Mouse (Mus musculus): Measurements from ENCODE around the gene Cblb. TPM values are rescaled to one million over a fixed set of nuclear protein-coding genes. Genes with fewer than 3 reads are reported as not detected.

Cblb gene
- polyA plus RNA-seq, 1 experiment from 2014 or later = 12.1 TPM

- WGBS = 86% methylated on average over 6 of the region's 6 CpGs
- Histone ChIP-seq H3K36me3 (ENCODE audit: control insufficient read depth, insufficient read depth, low read length) (no peaks in the 10 kb centered on the region), H3K9me3 (ENCODE audit: control insufficient read depth, low read length) (no peaks in the 10 kb centered on the region), H3K27ac (ENCODE audit: low read depth) (no peak overlapping the region), H3K4me1 (replicated peaks; ENCODE audit: control insufficient read depth, insufficient read depth, low read length) (peaks cover 6% of the 10 kb centered on the region), H3K4me2 (ENCODE audit: low read length) (no peak overlapping the region), H3K4me3 (ENCODE audit: low read depth, low read length) (no peak overlapping the region), H3K9ac (ENCODE audit: low read length) (no peak overlapping the region), H3K27me3 (replicated peaks; ENCODE audit: control insufficient read depth, insufficient read depth, low read length) (no peaks in the 10 kb centered on the region)
- ATAC-seq (replicated peaks; ENCODE audit: low FRiP score, low TSS enrichment, low read depth) (no peak), DNase-seq (ENCODE audit: low spot score) (no peak)
Observed at GRCm38 (mm10) chr16:52069648-52070047, 38.6 kb downstream of the Cblb start.

GRCm38 (mm10) chr16:52070128-52070527 lies 39.1 kb downstream of the Cblb start:
- Histone ChIP-seq H3K36me3 (ENCODE audit: control insufficient read depth, insufficient read depth, low read length) (no peaks in the 10 kb centered on the region), H3K9me3 (ENCODE audit: control insufficient read depth, low read length) (no peaks in the 10 kb centered on the region), H3K27ac (ENCODE audit: low read depth) (no peak overlapping the region), H3K4me2 (ENCODE audit: low read length) (no peak overlapping the region), H3K9ac (ENCODE audit: low read length) (no peak overlapping the region), H3K4me3 (ENCODE audit: low read depth, low read length) (no peak overlapping the region), H3K4me1 (replicated peaks; ENCODE audit: control insufficient read depth, insufficient read depth, low read length) (peaks cover 6% of the 10 kb centered on the region), H3K27me3 (replicated peaks; ENCODE audit: control insufficient read depth, insufficient read depth, low read length) (no peaks in the 10 kb centered on the region)
- 97% methylated on average over 5 of the region's 5 CpGs for WGBS
- ATAC-seq (replicated peaks; ENCODE audit: low FRiP score, low TSS enrichment, low read depth) (no peak), DNase-seq (ENCODE audit: low spot score) (no peak)

GRCm38 (mm10) chr16:52071290-52071689 lies 40.3 kb downstream of the Cblb start:
- 82% methylated on average over 2 of the region's 2 CpGs for WGBS
- no peak overlapping the region for H3K4me3 ChIP-seq (ENCODE audit: low read depth, low read length)
- no peak overlapping the region for H3K9ac ChIP-seq (ENCODE audit: low read length)
- H3K27ac ChIP-seq (ENCODE audit: low read depth) = no peak overlapping the region
- peaks cover 6% of the 10 kb centered on the region for H3K4me1 ChIP-seq (replicated peaks; ENCODE audit: control insufficient read depth, insufficient read depth, low read length)
- no peak for DNase-seq (ENCODE audit: low spot score)
- no peak for ATAC-seq (replicated peaks; ENCODE audit: low FRiP score, low TSS enrichment, low read depth)
- no peaks in the 10 kb centered on the region for H3K9me3 ChIP-seq (ENCODE audit: control insufficient read depth, low read length)
- no peaks in the 10 kb centered on the region for H3K36me3 ChIP-seq (ENCODE audit: control insufficient read depth, insufficient read depth, low read length)
- H3K4me2 ChIP-seq (ENCODE audit: low read length) = no peak overlapping the region
- H3K27me3 ChIP-seq (replicated peaks; ENCODE audit: control insufficient read depth, insufficient read depth, low read length) = no peaks in the 10 kb centered on the region

GRCm38 (mm10) chr16:52071766-52072209 lies 40.8 kb downstream of the Cblb start:
- Histone ChIP-seq H3K36me3 (ENCODE audit: control insufficient read depth, insufficient read depth, low read length) (no peaks in the 10 kb centered on the region), H3K27ac (ENCODE audit: low read depth) (no peak overlapping the region), H3K4me3 (ENCODE audit: low read depth, low read length) (no peak overlapping the region), H3K9me3 (ENCODE audit: control insufficient read depth, low read length) (no peaks in the 10 kb centered on the region), H3K27me3 (replicated peaks; ENCODE audit: control insufficient read depth, insufficient read depth, low read length) (no peaks in the 10 kb centered on the region), H3K9ac (ENCODE audit: low read length) (no peak overlapping the region), H3K4me1 (replicated peaks; ENCODE audit: control insufficient read depth, insufficient read depth, low read length) (peaks cover 6% of the 10 kb centered on the region), H3K4me2 (ENCODE audit: low read length) (no peak overlapping the region)
- ATAC-seq (replicated peaks; ENCODE audit: low FRiP score, low TSS enrichment, low read depth) (no peak), DNase-seq (ENCODE audit: low spot score) (no peak)
- 45% methylated on average over 6 of the region's 6 CpGs for WGBS

GRCm38 (mm10) chr16:52076652-52077051 lies 45.6 kb downstream of the Cblb start:
- H3K9ac ChIP-seq (ENCODE audit: low read length) = no peak overlapping the region
- WGBS = 79% methylated on average over 7 of the region's 7 CpGs
- no peak overlapping the region for H3K27ac ChIP-seq (ENCODE audit: low read depth)
- no peaks in the 10 kb centered on the region for H3K27me3 ChIP-seq (replicated peaks; ENCODE audit: control insufficient read depth, insufficient read depth, low read length)
- H3K9me3 ChIP-seq (ENCODE audit: control insufficient read depth, low read length) = no peaks in the 10 kb centered on the region
- ATAC-seq (replicated peaks; ENCODE audit: low FRiP score, low TSS enrichment, low read depth) (no peak), DNase-seq (ENCODE audit: low spot score) (no peak)
- no peak overlapping the region for H3K4me2 ChIP-seq (ENCODE audit: low read length)
- H3K4me3 ChIP-seq (ENCODE audit: low read depth, low read length) = no peak overlapping the region
- H3K36me3 ChIP-seq (ENCODE audit: control insufficient read depth, insufficient read depth, low read length) = no peaks in the 10 kb centered on the region
- peaks cover 10% of the 10 kb centered on the region for H3K4me1 ChIP-seq (replicated peaks; ENCODE audit: control insufficient read depth, insufficient read depth, low read length)

GRCm38 (mm10) chr16:52077901-52078300 lies 46.9 kb downstream of the Cblb start:
- no peak overlapping the region for H3K27ac ChIP-seq (ENCODE audit: low read depth)
- DNase-seq (ENCODE audit: low spot score) (no peak), ATAC-seq (replicated peaks; ENCODE audit: low FRiP score, low TSS enrichment, low read depth) (no peak)
- H3K4me2 ChIP-seq (ENCODE audit: low read length) = no peak overlapping the region
- no peak overlapping the region for H3K9ac ChIP-seq (ENCODE audit: low read length)
- peaks cover 8% of the 10 kb centered on the region; the same call in 1 of the 2 replicates for H3K4me1 ChIP-seq (replicated peaks; ENCODE audit: control insufficient read depth, insufficient read depth, low read length)
- no peaks in the 10 kb centered on the region for H3K36me3 ChIP-seq (ENCODE audit: control insufficient read depth, insufficient read depth, low read length)
- no peaks in the 10 kb centered on the region for H3K27me3 ChIP-seq (replicated peaks; ENCODE audit: control insufficient read depth, insufficient read depth, low read length)
- H3K9me3 ChIP-seq (ENCODE audit: control insufficient read depth, low read length) = no peaks in the 10 kb centered on the region
- no peak overlapping the region for H3K4me3 ChIP-seq (ENCODE audit: low read depth, low read length)
- 70% methylated on average over 4 of the region's 4 CpGs for WGBS

- H3K4me1 ChIP-seq (replicated peaks; ENCODE audit: control insufficient read depth, insufficient read depth, low read length) = peaks cover 8% of the 10 kb centered on the region; the same call in 1 of the 2 replicates
- DNase-seq (ENCODE audit: low spot score) (no peak), ATAC-seq (replicated peaks; ENCODE audit: low FRiP score, low TSS enrichment, low read depth) (0 out of 2 replicates have a peak, but pooled peaks have one; percentile 19)
- H3K27ac ChIP-seq (ENCODE audit: low read depth) = no peak overlapping the region
- H3K9me3 ChIP-seq (ENCODE audit: control insufficient read depth, low read length) = no peaks in the 10 kb centered on the region
- no peaks in the 10 kb centered on the region for H3K27me3 ChIP-seq (replicated peaks; ENCODE audit: control insufficient read depth, insufficient read depth, low read length)
- no peak overlapping the region for H3K4me3 ChIP-seq (ENCODE audit: low read depth, low read length)
- no peak overlapping the region for H3K9ac ChIP-seq (ENCODE audit: low read length)
- 62% methylated on average over 9 of the region's 9 CpGs for WGBS
- no peak overlapping the region for H3K4me2 ChIP-seq (ENCODE audit: low read length)
- H3K36me3 ChIP-seq (ENCODE audit: control insufficient read depth, insufficient read depth, low read length) = no peaks in the 10 kb centered on the region
Observed at GRCm38 (mm10) chr16:52078758-52079474, 47.9 kb downstream of the Cblb start.

GRCm38 (mm10) chr16:52079475-52079823 lies 48.4 kb downstream of the Cblb start:
- H3K9me3 ChIP-seq (ENCODE audit: control insufficient read depth, low read length) = no peaks in the 10 kb centered on the region
- H3K4me2 ChIP-seq (ENCODE audit: low read length) = no peak overlapping the region
- H3K4me1 ChIP-seq (replicated peaks; ENCODE audit: control insufficient read depth, insufficient read depth, low read length) = peaks cover 8% of the 10 kb centered on the region; the same call in 1 of the 2 replicates
- no peak overlapping the region for H3K9ac ChIP-seq (ENCODE audit: low read length)
- 65% methylated on average over 8 of the region's 8 CpGs for WGBS
- no peaks in the 10 kb centered on the region for H3K36me3 ChIP-seq (ENCODE audit: control insufficient read depth, insufficient read depth, low read length)
- H3K27ac ChIP-seq (ENCODE audit: low read depth) = no peak overlapping the region
- no peak overlapping the region for H3K4me3 ChIP-seq (ENCODE audit: low read depth, low read length)
- DNase-seq (ENCODE audit: low spot score) (no peak), ATAC-seq (replicated peaks; ENCODE audit: low FRiP score, low TSS enrichment, low read depth) (0 out of 2 replicates have a peak, but pooled peaks have one; percentile 12)
- H3K27me3 ChIP-seq (replicated peaks; ENCODE audit: control insufficient read depth, insufficient read depth, low read length) = no peaks in the 10 kb centered on the region

All from intestine, embryonic 14.5 days (tissue).